Mouse (Mus musculus): Measurements from ENCODE around the gene Camk2b. TPM values are rescaled to one million over a fixed set of nuclear protein-coding genes. Genes with fewer than 3 reads are reported as not detected.

Gene Camk2b
- total and polyA plus RNA-seq, 3 experiments = 0.16 TPM; not detected in 2

DNA sequence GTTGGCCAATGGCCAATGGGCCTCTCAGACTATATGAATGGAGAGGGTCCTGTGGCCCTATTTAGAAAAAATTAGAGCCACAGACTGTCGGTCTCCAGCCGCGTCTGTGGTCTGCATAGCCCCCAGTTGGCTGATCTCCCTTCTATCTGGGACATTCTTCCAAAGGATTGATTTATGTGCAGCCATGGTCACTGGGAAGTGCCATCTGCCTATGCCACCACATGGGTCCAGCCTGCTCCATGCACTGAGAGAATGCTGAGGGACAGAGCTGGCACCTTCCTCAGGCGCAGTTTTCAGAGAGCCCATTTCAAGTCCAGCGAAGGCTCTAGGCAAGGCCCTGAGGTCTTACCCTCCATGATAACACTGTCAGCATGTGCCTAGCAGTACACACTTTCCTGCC is 72.0 kb downstream of the Camk2b start:
- Histone ChIP-seq H3K36me3 (replicated peaks) (no peaks in the 10 kb centered on the region), H3K4me1 (ENCODE audit: insufficient read depth, low read depth, low read length) (peaks cover 2% of the 10 kb centered on the region; the same call in 1 of the 2 replicates), H3K4me3 (ENCODE audit: low read depth, low read length) (no peak overlapping the region), H3K27me3 (ENCODE audit: insufficient read depth, low read length) (peaks cover 22% of the 10 kb centered on the region), H3K9me3 (replicated peaks) (no peaks in the 10 kb centered on the region; the same call in 1 of the 2 replicates)
- ATAC-seq (ENCODE audit: extremely low read depth, insufficient number of reproducible peaks, low FRiP score, poor library complexity, severe bottlenecking) = no peak
- no peak for DNase-seq (ENCODE audit: low spot score)
- TF ChIP-seq GATA2 (IDR thresholded peaks at IDR 0.05; ENCODE audit: borderline replicate concordance, low read depth, low read length) (no peak), POLR2AphosphoS5 (IDR thresholded peaks at IDR 0.05; ENCODE audit: insufficient replicate concordance, low read depth, low read length) (no peak), TAL1 (conservative IDR thresholded peaks at IDR 0.05; ENCODE audit: low read depth, low read length) (no peak), GATA1 (IDR thresholded peaks at IDR 0.05; ENCODE audit: borderline replicate concordance, low read length) (no peak), CTCF (IDR thresholded peaks at IDR 0.05; ENCODE audit: low read depth, low read length) (no peak)

DNA sequence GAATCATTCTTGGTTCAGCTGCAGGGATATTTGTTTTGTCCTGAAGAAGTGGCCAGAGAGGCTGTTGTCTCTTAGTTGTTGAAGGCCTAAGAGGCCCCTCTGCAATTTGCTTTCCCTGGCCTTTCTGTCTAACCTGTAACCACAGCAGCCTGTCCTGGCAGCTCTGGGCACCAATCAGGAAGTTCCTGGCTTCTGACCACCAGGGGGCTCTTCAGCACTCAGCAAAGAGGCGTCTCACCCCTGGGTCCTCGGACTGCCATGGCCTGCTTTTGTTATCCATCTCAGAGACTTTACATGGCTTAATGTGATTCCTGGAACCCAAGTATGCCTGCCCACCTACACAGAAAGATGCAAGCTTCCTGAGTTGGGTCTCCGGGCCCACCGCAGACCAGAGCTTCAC is 75.3 kb downstream of the Camk2b start:
- Histone ChIP-seq H3K9me3 (replicated peaks) (no peaks in the 10 kb centered on the region), H3K27me3 (ENCODE audit: insufficient read depth, low read length) (peaks cover 22% of the 10 kb centered on the region), H3K4me3 (ENCODE audit: low read depth, low read length) (no peak overlapping the region), H3K4me1 (ENCODE audit: insufficient read depth, low read depth, low read length) (no peaks in the 10 kb centered on the region), H3K36me3 (replicated peaks) (no peaks in the 10 kb centered on the region)
- TF ChIP-seq GATA1 (IDR thresholded peaks at IDR 0.05; ENCODE audit: borderline replicate concordance, low read length) (no peak), CTCF (IDR thresholded peaks at IDR 0.05; ENCODE audit: low read depth, low read length) (peak; percentile 26; the same call in 1 of the 2 replicates), GATA2 (IDR thresholded peaks at IDR 0.05; ENCODE audit: borderline replicate concordance, low read depth, low read length) (no peak), TAL1 (conservative IDR thresholded peaks at IDR 0.05; ENCODE audit: low read depth, low read length) (no peak), POLR2AphosphoS5 (IDR thresholded peaks at IDR 0.05; ENCODE audit: insufficient replicate concordance, low read depth, low read length) (no peak)
- DNase-seq (ENCODE audit: low spot score) = peak; percentile 55
- no peak for ATAC-seq (ENCODE audit: extremely low read depth, insufficient number of reproducible peaks, low FRiP score, poor library complexity, severe bottlenecking)

DNA sequence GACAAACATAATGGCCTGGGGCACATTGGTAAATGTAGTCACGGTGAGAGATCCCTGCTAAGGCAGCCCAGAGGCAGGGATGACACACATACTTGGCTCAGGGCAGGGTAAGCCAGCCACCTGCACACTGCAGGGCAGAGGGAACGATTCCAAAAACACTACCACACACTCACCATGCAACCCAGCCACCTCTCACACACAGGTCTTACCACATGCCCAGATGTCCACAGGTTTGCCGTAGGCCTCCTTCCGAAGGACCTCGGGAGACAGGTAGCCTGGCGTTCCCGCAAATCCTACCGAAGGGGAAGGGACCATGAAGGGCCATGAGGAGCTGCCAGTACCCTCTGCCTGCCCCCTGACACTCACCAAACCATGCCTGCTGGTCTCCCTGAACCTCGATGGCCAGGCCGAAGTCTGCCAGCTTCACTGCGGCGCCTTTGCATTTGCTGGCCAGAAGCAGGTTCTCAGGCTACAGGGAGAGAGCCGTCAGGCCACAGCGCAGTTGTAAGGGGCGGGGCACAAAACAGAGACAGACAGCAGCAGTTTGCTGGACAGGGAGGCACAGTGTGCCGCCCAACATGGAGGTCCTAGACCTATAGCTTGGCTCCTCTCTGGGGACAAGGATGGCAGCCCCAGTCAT is 76.1 kb downstream of the Camk2b start:
- H3K36me3 ChIP-seq (replicated peaks) = no peaks in the 10 kb centered on the region
- H3K27me3 ChIP-seq (ENCODE audit: insufficient read depth, low read length) = peaks cover 19% of the 10 kb centered on the region
- TF ChIP-seq POLR2AphosphoS5 (IDR thresholded peaks at IDR 0.05; ENCODE audit: insufficient replicate concordance, low read depth, low read length) (no peak), CTCF (IDR thresholded peaks at IDR 0.05; ENCODE audit: low read depth, low read length) (no peak), GATA1 (IDR thresholded peaks at IDR 0.05; ENCODE audit: borderline replicate concordance, low read length) (no peak), TAL1 (conservative IDR thresholded peaks at IDR 0.05; ENCODE audit: low read depth, low read length) (no peak), GATA2 (IDR thresholded peaks at IDR 0.05; ENCODE audit: borderline replicate concordance, low read depth, low read length) (no peak)
- no peaks in the 10 kb centered on the region for H3K9me3 ChIP-seq (replicated peaks)
- no peaks in the 10 kb centered on the region for H3K4me1 ChIP-seq (ENCODE audit: insufficient read depth, low read depth, low read length)
- no peak overlapping the region for H3K4me3 ChIP-seq (ENCODE audit: low read depth, low read length)
- DNase-seq (ENCODE audit: low spot score) (no peak), ATAC-seq (ENCODE audit: extremely low read depth, insufficient number of reproducible peaks, low FRiP score, poor library complexity, severe bottlenecking) (no peak)

- H3K4me1 ChIP-seq (ENCODE audit: insufficient read depth, low read depth, low read length) = no peaks in the 10 kb centered on the region
- H3K4me3 ChIP-seq (ENCODE audit: low read depth, low read length) = no peak overlapping the region
- no peaks in the 10 kb centered on the region for H3K9me3 ChIP-seq (replicated peaks)
- no peaks in the 10 kb centered on the region for H3K36me3 ChIP-seq (replicated peaks)
- peaks cover 8% of the 10 kb centered on the region for H3K27me3 ChIP-seq (ENCODE audit: insufficient read depth, low read length)
- ATAC-seq (ENCODE audit: extremely low read depth, insufficient number of reproducible peaks, low FRiP score, poor library complexity, severe bottlenecking) = no peak
- no peak for TF ChIP-seq GATA2 (IDR thresholded peaks at IDR 0.05; ENCODE audit: borderline replicate concordance, low read depth, low read length)
- TF ChIP-seq POLR2AphosphoS5 (IDR thresholded peaks at IDR 0.05; ENCODE audit: insufficient replicate concordance, low read depth, low read length) = no peak
- no peak for TF ChIP-seq CTCF (IDR thresholded peaks at IDR 0.05; ENCODE audit: low read depth, low read length)
- TF ChIP-seq GATA1 (IDR thresholded peaks at IDR 0.05; ENCODE audit: borderline replicate concordance, low read length) = no peak
- TF ChIP-seq TAL1 (conservative IDR thresholded peaks at IDR 0.05; ENCODE audit: low read depth, low read length) = no peak
- no peak for DNase-seq (ENCODE audit: low spot score)
These were observed 78.0 kb downstream of the Camk2b start for GRCm38 (mm10) chr11:5988126-5988525.

- ATAC-seq (ENCODE audit: extremely low read depth, insufficient number of reproducible peaks, low FRiP score, poor library complexity, severe bottlenecking) (no peak), DNase-seq (ENCODE audit: low spot score) (no peak)
- Histone ChIP-seq H3K27me3 (ENCODE audit: insufficient read depth, low read length) (peaks cover 24% of the 10 kb centered on the region), H3K36me3 (replicated peaks) (no peaks in the 10 kb centered on the region), H3K4me1 (ENCODE audit: insufficient read depth, low read depth, low read length) (peaks cover 5% of the 10 kb centered on the region; the same call in 1 of the 2 replicates), H3K4me3 (ENCODE audit: low read depth, low read length) (no peak overlapping the region), H3K9me3 (replicated peaks) (no peaks in the 10 kb centered on the region)
- TF ChIP-seq TAL1 (conservative IDR thresholded peaks at IDR 0.05; ENCODE audit: low read depth, low read length) (no peak), GATA2 (IDR thresholded peaks at IDR 0.05; ENCODE audit: borderline replicate concordance, low read depth, low read length) (no peak), POLR2AphosphoS5 (IDR thresholded peaks at IDR 0.05; ENCODE audit: insufficient replicate concordance, low read depth, low read length) (no peak), CTCF (IDR thresholded peaks at IDR 0.05; ENCODE audit: low read depth, low read length) (no peak), GATA1 (IDR thresholded peaks at IDR 0.05; ENCODE audit: borderline replicate concordance, low read length) (no peak)
These were observed 82.5 kb downstream of the Camk2b start for GRCm38 (mm10) chr11:5983629-5984028.

DNA sequence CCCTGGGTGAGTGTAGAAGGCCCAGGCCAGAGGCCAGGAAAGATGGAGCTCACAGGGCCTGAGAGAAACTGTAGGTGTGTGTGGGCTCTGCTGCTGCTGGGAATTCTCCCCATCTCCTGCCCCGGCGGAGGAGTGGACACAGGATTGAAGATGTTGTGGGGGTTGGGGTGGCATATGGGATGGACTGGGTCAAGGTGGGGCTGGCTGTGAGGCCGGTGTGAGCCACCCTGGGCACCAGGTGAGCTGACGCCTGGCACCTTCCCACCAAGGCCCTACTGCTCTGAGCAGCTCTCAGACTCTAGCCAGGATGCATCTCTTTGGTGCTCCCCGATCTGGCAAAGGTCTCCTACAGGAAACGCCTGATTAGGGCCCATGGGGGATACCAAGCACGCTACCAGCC is 84.8 kb downstream of the Camk2b start:
- no peak for DNase-seq (ENCODE audit: low spot score)
- Histone ChIP-seq H3K4me1 (ENCODE audit: insufficient read depth, low read depth, low read length) (peaks cover 5% of the 10 kb centered on the region; the same call in 1 of the 2 replicates), H3K4me3 (ENCODE audit: low read depth, low read length) (no peak overlapping the region), H3K27me3 (ENCODE audit: insufficient read depth, low read length) (peaks cover 38% of the 10 kb centered on the region), H3K36me3 (replicated peaks) (no peaks in the 10 kb centered on the region), H3K9me3 (replicated peaks) (no peaks in the 10 kb centered on the region)
- ATAC-seq (ENCODE audit: extremely low read depth, insufficient number of reproducible peaks, low FRiP score, poor library complexity, severe bottlenecking) = no peak
- TF ChIP-seq GATA2 (IDR thresholded peaks at IDR 0.05; ENCODE audit: borderline replicate concordance, low read depth, low read length) (no peak), POLR2AphosphoS5 (IDR thresholded peaks at IDR 0.05; ENCODE audit: insufficient replicate concordance, low read depth, low read length) (no peak), CTCF (IDR thresholded peaks at IDR 0.05; ENCODE audit: low read depth, low read length) (no peak), TAL1 (conservative IDR thresholded peaks at IDR 0.05; ENCODE audit: low read depth, low read length) (no peak), GATA1 (IDR thresholded peaks at IDR 0.05; ENCODE audit: borderline replicate concordance, low read length) (no peak)
